Mouse (Mus musculus) myocyte (in vitro differentiated cells): ENCODE results near the gene Zscan29. TPM values are rescaled to one million over a fixed set of nuclear protein-coding genes. Genes with fewer than 3 reads are reported as not detected.

ENCODE experiments used
- H3K27me3 ChIP-seq: one replicate; pipeline ENCODE4 v1.6.1; 2011; ENCODE audit not compliant: control insufficient read depth, insufficient read depth, insufficient read length
- H3K36me3 ChIP-seq: one replicate; pipeline ENCODE4 v1.6.1; 2011; ENCODE audit not compliant: control insufficient read depth, insufficient read depth
- H3K4me2 ChIP-seq: one replicate; pipeline ENCODE4 v1.6.1; 2011; ENCODE audit warnings: low read depth, control low read depth
- H3K4me3 ChIP-seq: one replicate; pipeline ENCODE4 v1.5.1; 2011; ENCODE audit warnings: mild to moderate bottlenecking, control low read depth, moderate library complexity
- H3K79me2 ChIP-seq: one replicate; pipeline ENCODE4 v1.6.1; 2011; ENCODE audit not compliant: control insufficient read depth, insufficient read depth
- H3ac ChIP-seq: one replicate; pipeline ENCODE4 v1.6.1; 2011; ENCODE audit not compliant: control insufficient read depth, insufficient read length
- CEBPB ChIP-seq: IDR thresholded peaks from 2 replicates; pipeline ENCODE4 v1.6.1; 2011; ENCODE audit warnings: mild to moderate bottlenecking, moderate library complexity; ENCODE audit not compliant: poor library complexity, insufficient read depth, severe bottlenecking
- E2F4 ChIP-seq: IDR thresholded peaks from one replicate; pipeline ENCODE4 v1.6.1; 2011; ENCODE audit warnings: mild to moderate bottlenecking, control low read depth, moderate library complexity; ENCODE audit not compliant: insufficient read depth
- MAX ChIP-seq: IDR thresholded peaks from one replicate; pipeline ENCODE4 v1.6.1; 2011; ENCODE audit warnings: low read depth, mild to moderate bottlenecking, control low read depth
- MYOD1 ChIP-seq, 3 experiments: IDR thresholded peaks; one replicate each; pipeline ENCODE4 v1.6.1; 2011; ENCODE audit warnings: control low read depth in 2 of 3, low read depth in 2 of 3, mild to moderate bottlenecking in 2 of 3, moderate library complexity in 1 of 3; ENCODE audit not compliant: insufficient read length in 2 of 3, control insufficient read depth in 1 of 3
- MYOG ChIP-seq, 3 experiments: IDR thresholded peaks; one replicate each; pipeline ENCODE4 v1.6.1; 2011; ENCODE audit warnings: control low read depth in 2 of 3, low read depth in 2 of 3, mild to moderate bottlenecking in 2 of 3; ENCODE audit not compliant: insufficient read length in 2 of 3, control insufficient read depth in 1 of 3, insufficient read depth in 1 of 3
- POLR2A ChIP-seq: IDR thresholded peaks from one replicate; pipeline ENCODE4 v1.6.1; 2011; ENCODE audit warnings: low read depth, mild to moderate bottlenecking, control low read depth, moderate library complexity; ENCODE audit not compliant: insufficient read length
- POLR2AphosphoS2 ChIP-seq: IDR thresholded peaks from one replicate; pipeline ENCODE4 v1.6.1; 2011; ENCODE audit warnings: low read depth, control low read depth; ENCODE audit not compliant: insufficient read length
- REST ChIP-seq: IDR thresholded peaks from one replicate; pipeline ENCODE4 v1.6.1; 2011; ENCODE audit warnings: mild to moderate bottlenecking, control low read depth, moderate library complexity; ENCODE audit not compliant: insufficient read depth, insufficient read length
- SRF ChIP-seq: IDR thresholded peaks from one replicate; pipeline ENCODE4 v1.6.1; 2011; ENCODE audit warnings: low read depth; ENCODE audit not compliant: control insufficient read depth, insufficient read length
- TCF12 ChIP-seq: IDR thresholded peaks from one replicate; pipeline ENCODE4 v1.6.1; 2011; ENCODE audit warnings: mild to moderate bottlenecking, control low read depth; ENCODE audit not compliant: poor library complexity, insufficient read depth, severe bottlenecking
- TCF3 ChIP-seq: IDR thresholded peaks from one replicate; pipeline ENCODE4 v1.6.1; 2011; ENCODE audit warnings: low read depth, control low read depth; ENCODE audit not compliant: insufficient read length
- USF1 ChIP-seq: IDR thresholded peaks from one replicate; pipeline ENCODE4 v1.6.1; 2011; ENCODE audit warnings: low read depth, mild to moderate bottlenecking, control low read depth, moderate library complexity
- polyA plus RNA-seq: library from polyadenylated mRNA; unstranded; fragments of >200 nt; fragmentation: generic; extraction: Trizol; gene quantifications from one replicate; pipeline ENCODE4 v1.2.1, GENCODE M21; 2012; ENCODE audit warnings: missing spikeins

Zscan29 gene
- polyA plus RNA-seq, 1 experiment, result 3.2 TPM

GRCm38 (mm10) chr2:121204276-121204675 lies 33.4 kb upstream of the Zscan29 start:
- no peaks in the 10 kb centered on the region for H3K79me2 ChIP-seq
- no peak for TF ChIP-seq SRF
- no peak for TF ChIP-seq MYOD1 (IDR thresholded peaks at IDR 0.05; ENCODE audit: control insufficient read depth in 1 of 3, insufficient read length in 2 of 3, low read depth in 2 of 3)
- no peak for TF ChIP-seq TCF3
- no peak for TF ChIP-seq USF1
- TF ChIP-seq TCF12, result no peak
- TF ChIP-seq E2F4, result no peak
- TF ChIP-seq MYOG (IDR thresholded peaks at IDR 0.05; ENCODE audit: control insufficient read depth in 1 of 3, insufficient read depth in 1 of 3, insufficient read length in 2 of 3, low read depth in 2 of 3), result no peak
- no peak for TF ChIP-seq POLR2AphosphoS2
- TF ChIP-seq CEBPB, result no peak
- no peak for TF ChIP-seq POLR2A
- H3K4me2 ChIP-seq, result no peak overlapping the region
- H3K4me3 ChIP-seq, result no peak overlapping the region
- H3ac ChIP-seq, result no peak overlapping the region
- H3K27me3 ChIP-seq, result no peaks in the 10 kb centered on the region
- peaks cover 59% of the 10 kb centered on the region for H3K36me3 ChIP-seq

- Histone ChIP-seq H3K4me2 (no peak overlapping the region), H3K36me3 (peaks cover 60% of the 10 kb centered on the region), H3K79me2 (no peaks in the 10 kb centered on the region), H3ac (no peak overlapping the region), H3K4me3 (no peak overlapping the region), H3K27me3 (no peaks in the 10 kb centered on the region)
- TF ChIP-seq TCF3 (no peak), USF1 (no peak), POLR2A (no peak), SRF (no peak), E2F4 (no peak), MYOG (IDR thresholded peaks at IDR 0.05; ENCODE audit: control insufficient read depth in 1 of 3, insufficient read depth in 1 of 3, insufficient read length in 2 of 3, low read depth in 2 of 3) (no peak)
These were observed 24.5 kb upstream of the Zscan29 start for GRCm38 (mm10) chr2:121195466-121195865.

DNA sequence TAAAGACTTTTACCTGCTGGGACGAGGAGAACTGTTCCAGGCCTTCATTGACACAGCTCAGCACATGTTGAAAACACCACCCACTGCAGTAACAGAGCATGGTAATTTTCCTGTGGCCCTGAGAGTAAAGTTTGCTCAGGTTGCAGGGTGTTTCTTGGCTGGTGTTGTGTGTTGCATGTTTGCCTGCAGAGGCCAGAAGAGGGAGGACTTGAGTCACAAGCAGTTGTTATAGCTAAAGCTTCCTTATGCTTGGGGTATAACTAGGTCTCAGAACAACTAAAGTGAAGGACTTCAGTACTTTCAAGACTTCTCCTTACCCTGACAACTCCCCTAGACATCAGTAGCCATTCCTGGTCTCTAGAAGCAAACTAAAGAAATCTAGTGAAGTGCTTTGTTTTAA lies 17.6 kb upstream of the Zscan29 start:
- no peak overlapping the region for H3ac ChIP-seq
- no peaks in the 10 kb centered on the region for H3K27me3 ChIP-seq
- H3K4me3 ChIP-seq, result no peak overlapping the region
- H3K79me2 ChIP-seq, result no peaks in the 10 kb centered on the region
- peaks cover 58% of the 10 kb centered on the region for H3K36me3 ChIP-seq
- TF ChIP-seq REST (no peak), MYOD1 (IDR thresholded peaks at IDR 0.05; ENCODE audit: control insufficient read depth in 1 of 3, insufficient read length in 2 of 3, low read depth in 2 of 3) (no peak), SRF (no peak), POLR2A (no peak), E2F4 (no peak), POLR2AphosphoS2 (no peak), CEBPB (no peak), MYOG (IDR thresholded peaks at IDR 0.05; ENCODE audit: control insufficient read depth in 1 of 3, insufficient read depth in 1 of 3, insufficient read length in 2 of 3, low read depth in 2 of 3) (no peak), TCF12 (no peak), TCF3 (no peak), MAX (no peak)
- no peak overlapping the region for H3K4me2 ChIP-seq

GRCm38 (mm10) chr2:121184142-121184541 lies 13.2 kb upstream of the Zscan29 start:
- H3K79me2 ChIP-seq, result no peaks in the 10 kb centered on the region
- H3K36me3 ChIP-seq, result peaks cover 42% of the 10 kb centered on the region
- TF ChIP-seq POLR2AphosphoS2 (no peak), REST (no peak), TCF12 (no peak)
- no peak overlapping the region for H3ac ChIP-seq
- no peak overlapping the region for H3K4me2 ChIP-seq
- no peaks in the 10 kb centered on the region for H3K27me3 ChIP-seq
- no peak overlapping the region for H3K4me3 ChIP-seq

GRCm38 (mm10) chr2:121183431-121183830 lies 12.5 kb upstream of the Zscan29 start:
- H3K4me3 ChIP-seq, result no peak overlapping the region
- H3ac ChIP-seq, result no peak overlapping the region
- TF ChIP-seq TCF3 (no peak), MAX (no peak), E2F4 (no peak), TCF12 (no peak), MYOD1 (IDR thresholded peaks at IDR 0.05; ENCODE audit: control insufficient read depth in 1 of 3, insufficient read length in 2 of 3, low read depth in 2 of 3) (no peak), POLR2AphosphoS2 (no peak)
- H3K79me2 ChIP-seq, result no peaks in the 10 kb centered on the region
- no peak overlapping the region for H3K4me2 ChIP-seq
- no peaks in the 10 kb centered on the region for H3K27me3 ChIP-seq
- H3K36me3 ChIP-seq, result peaks cover 42% of the 10 kb centered on the region
